Mouse (Mus musculus) heart, embryonic 15.5 days (tissue): ENCODE data around the gene Pla2g4e. TPM values are rescaled to one million over a fixed set of nuclear protein-coding genes. Genes with fewer than 3 reads are reported as not detected.
"Not testable (repeated sequence)": the region's sequence is repeated elsewhere in the genome, so short reads cannot be mapped to it uniquely, and the experiment has no call there.

Source experiments
- ATAC-seq: fragments of 200-750 bp; cut with Nextera tagmentation; replicated peaks from 2 replicates; pipeline ENCODE4 v1.8.0; 2017; ENCODE audit warnings: low read depth, moderate TSS enrichment; ENCODE audit not compliant: insufficient number of reproducible peaks, insufficient read depth, low FRiP score
- H3K27ac ChIP-seq: fragments of 300-500 bp; sonication (generic); 2 replicates; pipeline ENCODE4 v1.5.1; 2015; ENCODE audit warnings: mild to moderate bottlenecking, inconsistent platforms
- H3K27me3 ChIP-seq: fragments of 300-500 bp; sonication (generic); 2 replicates; pipeline ENCODE4 v1.6.1; 2015; ENCODE audit warnings: inconsistent platforms
- H3K36me3 ChIP-seq: fragments of 300-500 bp; sonication (generic); 2 replicates; pipeline ENCODE4 v1.6.1; 2015; ENCODE audit warnings: mild to moderate bottlenecking, inconsistent platforms
- H3K4me1 ChIP-seq: fragments of 300-500 bp; sonication (generic); replicated peaks from 2 replicates; pipeline ENCODE4 v1.6.1; 2015; ENCODE audit warnings: inconsistent platforms
- H3K4me2 ChIP-seq: fragments of 300-500 bp; sonication (generic); 2 replicates; pipeline ENCODE4 v1.6.1; 2015; ENCODE audit warnings: inconsistent platforms, mild to moderate bottlenecking, moderate library complexity
- H3K4me3 ChIP-seq: fragments of 300-500 bp; sonication (generic); 2 replicates; pipeline ENCODE4 v1.5.1; 2015; ENCODE audit warnings: mild to moderate bottlenecking, inconsistent platforms
- H3K9ac ChIP-seq: fragments of 300-500 bp; sonication (generic); 2 replicates; pipeline ENCODE4 v1.6.1; 2015; ENCODE audit warnings: mild to moderate bottlenecking, inconsistent platforms
- H3K9me3 ChIP-seq: fragments of 300-500 bp; sonication (generic); replicated peaks from 2 replicates; pipeline ENCODE4 v1.6.1; 2016; ENCODE audit warnings: inconsistent platforms
- WGBS: fragments of 180-500 bp; shearing (Covaris S2); methylation state at CpG from one replicate; pipeline ENCODE4 v1.1.7; 2015; ENCODE audit warnings: mixed read lengths; 5-methylcytosine and 5-hydroxymethylcytosine counted together
- polyA plus RNA-seq: library from polyadenylated mRNA; unstranded; fragments of >200 nt; fragmentation: Nextera tagmentation; extraction: Ambion mirVana; gene quantifications from 2 replicates; pipeline ENCODE4 v1.2.1, GENCODE M21; 2015

Gene Pla2g4e
- polyA plus RNA-seq, 1 experiment from 2014 or later, result 1.6 TPM

DNA sequence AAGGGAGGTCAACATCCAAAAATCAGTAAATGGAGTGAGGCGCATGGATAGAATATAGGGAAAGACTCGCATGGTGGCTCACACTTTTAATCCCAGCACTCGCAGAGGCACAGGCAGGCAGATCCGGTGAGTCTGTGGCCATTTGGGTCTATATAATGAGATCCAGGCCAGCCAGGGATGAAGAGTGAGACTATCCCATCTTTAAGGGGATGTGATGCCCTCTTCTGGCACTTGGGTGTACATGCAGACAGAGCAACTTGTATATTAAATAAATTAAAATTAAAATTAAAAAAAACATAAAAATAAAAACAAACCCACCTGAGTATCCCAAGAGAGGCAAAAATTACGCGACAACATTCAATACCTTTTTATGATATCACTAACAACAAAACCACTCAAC, 20.4 kb upstream of the Pla2g4e start:
- Histone ChIP-seq H3K4me2 (no peak overlapping the region), H3K9me3 (no peaks in the 10 kb centered on the region), H3K9ac (no peak overlapping the region), H3K4me3 (no peak overlapping the region), H3K4me1 (peaks cover 8% of the 10 kb centered on the region), H3K36me3 (no peaks in the 10 kb centered on the region), H3K27ac (no peak overlapping the region), H3K27me3 (peaks cover 12% of the 10 kb centered on the region)
- ATAC-seq, result no peak
- 67% methylated on average over 6 of the region's 6 CpGs for WGBS

DNA sequence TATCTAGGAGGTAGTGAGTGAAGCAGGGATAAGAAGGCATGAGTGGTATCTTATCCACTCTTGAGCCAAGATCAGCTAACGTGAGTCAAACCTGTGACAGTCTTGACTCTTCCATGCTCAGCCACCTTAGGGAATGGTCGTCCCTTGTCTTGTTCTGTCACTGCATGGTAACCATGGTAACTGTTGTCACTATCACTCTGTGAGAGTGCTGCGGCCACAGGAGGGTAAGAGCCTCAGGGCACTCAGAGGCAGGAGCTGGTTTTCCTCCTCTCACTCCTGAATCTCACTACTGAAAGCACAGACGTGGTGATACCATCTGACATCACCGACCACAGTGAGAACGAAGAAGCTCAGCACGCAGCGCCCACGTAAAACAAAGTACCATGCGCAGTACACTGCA, 19.7 kb upstream of the Pla2g4e start:
- no peaks in the 10 kb centered on the region for H3K36me3 ChIP-seq
- H3K9me3 ChIP-seq, result no peaks in the 10 kb centered on the region
- peaks cover 16% of the 10 kb centered on the region for H3K27me3 ChIP-seq
- H3K4me2 ChIP-seq, result no peak overlapping the region
- H3K4me3 ChIP-seq, result no peak overlapping the region
- H3K9ac ChIP-seq, result no peak overlapping the region
- ATAC-seq, result no peak
- peaks cover 8% of the 10 kb centered on the region for H3K4me1 ChIP-seq
- 56% methylated on average over 10 of the region's 10 CpGs for WGBS
- no peak overlapping the region for H3K27ac ChIP-seq

DNA sequence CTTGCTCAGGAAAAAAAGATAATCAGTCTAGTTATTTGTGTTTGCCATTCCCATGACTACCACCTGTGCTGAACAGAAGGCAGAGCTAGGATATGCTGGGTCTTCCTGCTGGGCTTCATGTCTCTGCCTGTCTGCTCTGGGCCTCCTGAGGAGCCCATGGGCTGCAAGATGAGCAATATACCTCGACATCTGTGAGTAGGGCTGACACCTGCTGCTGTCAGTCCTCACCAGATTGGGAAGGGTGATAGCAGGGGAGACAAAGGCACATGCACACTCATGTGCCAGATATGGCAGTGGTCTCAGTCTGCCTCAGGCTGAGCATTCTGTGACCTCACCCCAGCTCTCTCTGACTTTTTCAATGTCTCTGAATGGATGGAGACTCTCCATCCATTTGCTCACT, 17.7 kb upstream of the Pla2g4e start:
- ATAC-seq, result no peak
- Histone ChIP-seq H3K4me2 (no peak overlapping the region), H3K4me1 (no peaks in the 10 kb centered on the region), H3K36me3 (no peaks in the 10 kb centered on the region), H3K4me3 (no peak overlapping the region), H3K9ac (no peak overlapping the region), H3K9me3 (no peaks in the 10 kb centered on the region), H3K27me3 (0 out of 2 replicates have a peak, but pooled peaks cover 4% of the 10 kb centered on the region), H3K27ac (no peak overlapping the region)
- 17% methylated on average over 1 of the region's 1 CpGs for WGBS

DNA sequence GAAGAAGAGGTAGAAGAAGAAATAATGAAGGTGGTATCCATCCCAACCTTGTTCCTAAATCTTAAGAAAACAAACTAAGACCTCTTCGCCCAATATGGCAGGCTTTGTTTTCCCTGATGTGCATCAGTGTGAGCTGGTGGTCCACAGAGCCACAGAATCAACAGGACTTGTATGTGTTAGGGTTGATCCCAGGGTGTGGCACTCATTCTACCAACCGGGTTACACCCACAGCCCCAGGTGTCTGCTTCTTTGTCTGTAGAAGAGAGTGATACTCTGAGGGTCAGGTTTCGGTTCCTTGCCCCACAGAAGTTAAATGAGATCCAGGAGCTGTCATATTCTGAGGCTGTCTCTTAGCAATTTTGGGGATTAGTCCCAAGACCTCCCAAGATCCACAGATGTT, 16.2 kb upstream of the Pla2g4e start:
- H3K4me3 ChIP-seq, result no peak overlapping the region
- H3K9me3 ChIP-seq, result no peaks in the 10 kb centered on the region
- WGBS, result 77% methylated on average over 3 of the region's 3 CpGs
- H3K27ac ChIP-seq, result no peak overlapping the region
- 0 out of 2 replicates have a peak, but pooled peaks cover 4% of the 10 kb centered on the region for H3K27me3 ChIP-seq
- H3K9ac ChIP-seq, result no peak overlapping the region
- H3K4me2 ChIP-seq, result no peak overlapping the region
- ATAC-seq, result no peak
- no peaks in the 10 kb centered on the region for H3K4me1 ChIP-seq
- H3K36me3 ChIP-seq, result no peaks in the 10 kb centered on the region

DNA sequence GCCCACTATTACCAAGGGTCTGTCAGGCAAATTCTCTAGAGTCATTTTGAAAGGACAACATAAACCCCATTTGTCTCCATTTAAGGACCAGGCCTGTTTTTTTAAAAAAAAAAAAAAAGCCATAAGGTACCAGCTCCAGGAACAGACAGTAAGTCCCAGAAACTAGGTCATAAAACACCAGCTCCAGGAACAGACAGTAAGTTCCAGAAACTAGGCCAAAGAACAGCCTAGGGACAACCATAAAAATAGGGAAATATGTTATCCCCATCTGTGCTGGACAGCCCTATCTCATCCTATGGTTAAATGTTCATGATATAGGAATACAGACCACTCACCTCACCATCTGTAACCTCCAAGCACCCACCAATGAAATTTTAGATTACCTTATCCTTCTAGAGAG, 11.1 kb upstream of the Pla2g4e start:
- no peaks in the 10 kb centered on the region for H3K4me1 ChIP-seq
- no peak overlapping the region for H3K4me3 ChIP-seq
- no peak overlapping the region for H3K4me2 ChIP-seq
- H3K9ac ChIP-seq, result no peak overlapping the region
- no peak overlapping the region for H3K27ac ChIP-seq
- no peak for ATAC-seq
- H3K27me3 ChIP-seq, result 0 out of 2 replicates have a peak, but pooled peaks cover 4% of the 10 kb centered on the region
- no peaks in the 10 kb centered on the region for H3K36me3 ChIP-seq
- H3K9me3 ChIP-seq, result no peaks in the 10 kb centered on the region

DNA sequence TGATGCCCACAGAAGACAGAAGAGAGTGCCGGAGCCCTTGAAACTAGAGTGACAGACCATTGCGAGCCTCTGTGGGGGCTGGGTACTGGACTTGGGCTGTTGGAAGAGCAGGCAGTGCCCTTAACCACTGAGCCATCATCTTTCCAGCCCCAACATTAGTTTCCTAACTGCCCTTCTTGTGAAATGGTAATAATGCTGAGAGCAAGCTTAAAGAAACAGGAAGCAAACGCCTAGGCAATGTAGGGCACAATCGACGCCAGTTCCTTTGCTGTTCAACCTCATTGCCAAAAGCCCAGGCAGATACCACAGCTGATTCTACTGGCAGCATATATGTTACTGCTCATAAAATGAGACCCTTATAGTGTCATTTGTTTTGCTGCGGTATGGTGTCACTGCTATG, 7.5 kb upstream of the Pla2g4e start:
- 84% methylated on average over 6 of the region's 6 CpGs for WGBS
- no peak overlapping the region for H3K4me3 ChIP-seq
- H3K36me3 ChIP-seq, result no peaks in the 10 kb centered on the region
- no peak overlapping the region for H3K4me2 ChIP-seq
- H3K27me3 ChIP-seq, result no peaks in the 10 kb centered on the region
- ATAC-seq, result no peak
- no peak overlapping the region for H3K27ac ChIP-seq
- H3K9me3 ChIP-seq, result no peaks in the 10 kb centered on the region
- H3K4me1 ChIP-seq, result no peaks in the 10 kb centered on the region
- no peak overlapping the region for H3K9ac ChIP-seq

DNA sequence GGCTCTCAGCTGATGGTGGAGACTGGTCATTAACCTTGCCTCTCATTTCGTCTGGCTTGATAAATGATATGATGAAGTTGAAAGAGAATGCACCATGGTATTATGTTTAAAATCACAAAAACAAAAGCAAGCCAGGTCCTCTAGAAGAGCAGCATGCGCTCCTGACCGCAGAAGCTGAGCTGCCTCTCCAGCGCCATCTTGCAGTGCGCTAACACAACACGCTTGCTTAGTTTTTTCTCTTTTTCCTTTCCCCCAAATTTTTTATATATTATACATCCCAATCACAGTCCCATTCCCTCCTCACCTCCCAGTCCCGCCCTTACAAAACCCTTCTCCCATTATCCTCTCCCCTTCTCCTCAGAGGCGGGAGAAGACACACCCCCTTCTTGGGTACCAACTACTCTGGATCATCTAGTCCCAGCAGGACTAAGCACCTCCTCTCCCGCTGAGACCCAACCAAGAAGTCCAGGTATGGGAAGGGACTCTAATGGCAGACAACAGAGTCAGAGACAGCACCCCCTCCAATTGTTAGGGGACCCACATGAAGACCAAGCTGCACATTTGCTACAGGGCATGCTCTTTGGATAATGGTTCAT, 384 bp upstream of the Pla2g4e start:
- H3K4me3 ChIP-seq, result peak overlapping the region; percentile 56
- no peak for ATAC-seq
- H3K9ac ChIP-seq, result no peak overlapping the region
- H3K27ac ChIP-seq, result peak overlapping the region; percentile 78
- H3K36me3 ChIP-seq, result no peaks in the 10 kb centered on the region
- WGBS, result 21% methylated on average over 9 of the region's 9 CpGs
- peak overlapping the region; percentile 68 for H3K4me2 ChIP-seq
- no peaks in the 10 kb centered on the region for H3K9me3 ChIP-seq
- H3K27me3 ChIP-seq, result 0 out of 2 replicates have a peak, but pooled peaks cover 6% of the 10 kb centered on the region
- peaks cover 25% of the 10 kb centered on the region for H3K4me1 ChIP-seq

DNA sequence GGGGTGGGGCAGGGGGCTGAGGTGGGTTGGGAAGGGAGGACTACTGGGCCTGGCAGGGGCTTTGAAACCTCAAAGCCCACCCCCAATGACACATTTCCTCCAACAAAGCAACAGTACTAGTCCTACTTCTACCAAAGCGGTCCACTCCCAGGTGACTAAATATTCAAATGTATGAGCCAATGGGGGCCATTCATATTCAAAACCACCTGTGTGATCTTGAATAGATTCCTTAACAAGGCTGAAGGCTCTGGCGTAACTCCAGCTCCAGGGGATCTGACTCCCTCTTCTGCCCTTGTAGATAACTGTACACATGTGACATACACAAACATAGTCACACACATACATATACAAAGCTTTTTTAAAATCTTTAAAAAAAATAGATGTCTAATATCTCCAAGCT, 1.1 kb downstream of the Pla2g4e start:
- peak overlapping the region; percentile 68 for H3K4me2 ChIP-seq
- H3K36me3 ChIP-seq, result no peaks in the 10 kb centered on the region
- 91% methylated on average over 2 of the region's 2 CpGs for WGBS
- no peaks in the 10 kb centered on the region for H3K9me3 ChIP-seq
- H3K27ac ChIP-seq, result no peak overlapping the region
- H3K4me3 ChIP-seq, result peak overlapping the region; percentile 56
- ATAC-seq, result no peak
- peak overlapping the region; percentile 50; the same call in 1 of the 2 replicates for H3K9ac ChIP-seq
- 0 out of 2 replicates have a peak, but pooled peaks cover 6% of the 10 kb centered on the region for H3K27me3 ChIP-seq
- peaks cover 25% of the 10 kb centered on the region for H3K4me1 ChIP-seq

DNA sequence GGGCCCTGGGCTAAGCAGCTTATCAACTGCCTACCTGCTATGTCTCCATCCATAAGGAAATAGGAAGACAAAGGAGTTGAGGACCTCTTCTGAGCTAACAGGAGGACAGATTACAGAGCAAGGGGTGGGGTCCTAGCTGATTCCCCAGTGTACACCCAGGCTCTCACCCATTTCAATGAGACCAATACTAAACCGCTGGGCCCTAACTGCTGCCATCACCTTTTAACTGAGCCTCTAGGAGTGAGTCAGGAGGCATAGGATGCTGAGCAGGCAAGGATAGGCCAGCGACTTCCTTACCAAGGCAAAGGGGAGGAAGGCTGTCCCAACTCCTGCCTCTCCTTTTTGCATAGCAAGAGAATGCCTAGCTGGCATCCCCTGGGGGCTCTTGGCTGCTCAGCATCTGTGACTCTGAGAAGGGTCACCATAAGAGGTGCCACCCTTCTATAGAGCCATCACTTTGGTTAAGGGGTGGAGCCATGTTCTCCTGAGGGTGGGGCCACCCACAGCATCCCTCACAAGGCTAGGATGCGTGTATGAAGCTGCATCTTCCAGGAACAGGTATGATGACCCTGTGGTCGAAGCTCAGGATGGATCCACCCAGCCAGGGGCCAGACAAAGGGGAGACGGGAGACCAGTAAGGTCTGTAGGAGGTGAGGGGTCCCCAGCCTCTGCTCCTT, 2.2 kb downstream of the Pla2g4e start:
- Histone ChIP-seq H3K9ac (no peak overlapping the region; the same call in 1 of the 2 replicates), H3K27ac (no peak overlapping the region), H3K4me1 (peaks cover 25% of the 10 kb centered on the region), H3K9me3 (no peaks in the 10 kb centered on the region), H3K36me3 (no peaks in the 10 kb centered on the region), H3K27me3 (0 out of 2 replicates have a peak, but pooled peaks cover 6% of the 10 kb centered on the region), H3K4me3 (peak overlapping the region; percentile 56; the same call in 1 of the 2 replicates), H3K4me2 (peak overlapping the region; percentile 68)
- ATAC-seq, result no peak
- WGBS, result 73% methylated on average over 5 of the region's 5 CpGs

DNA sequence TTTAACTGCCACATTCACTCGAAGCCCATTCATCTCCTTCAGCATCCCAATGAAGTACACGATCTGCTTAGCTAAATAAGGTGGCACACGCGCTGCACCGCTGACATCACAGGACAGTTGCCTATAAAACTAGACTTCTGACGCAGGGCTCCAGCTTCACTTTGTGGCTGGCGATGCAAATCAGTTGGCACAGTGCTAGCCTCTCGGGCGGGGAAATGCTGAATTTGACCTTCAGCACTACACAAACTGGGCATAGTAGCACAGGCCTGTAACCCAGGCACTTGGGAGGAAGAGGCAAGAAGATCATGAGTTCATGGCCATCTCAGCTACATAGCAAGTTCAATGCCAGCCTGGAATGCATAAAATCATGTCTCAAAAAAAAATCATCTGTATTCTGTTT, 6.4 kb downstream of the Pla2g4e start:
- peaks cover 19% of the 10 kb centered on the region for H3K4me1 ChIP-seq
- ATAC-seq, H3K27ac ChIP-seq, H3K4me2 ChIP-seq, H3K9ac ChIP-seq, H3K4me3 ChIP-seq, H3K36me3 ChIP-seq, H3K9me3 ChIP-seq, H3K27me3 ChIP-seq: not testable (repeated sequence)
- 78% methylated on average over 9 of the region's 9 CpGs for WGBS

DNA sequence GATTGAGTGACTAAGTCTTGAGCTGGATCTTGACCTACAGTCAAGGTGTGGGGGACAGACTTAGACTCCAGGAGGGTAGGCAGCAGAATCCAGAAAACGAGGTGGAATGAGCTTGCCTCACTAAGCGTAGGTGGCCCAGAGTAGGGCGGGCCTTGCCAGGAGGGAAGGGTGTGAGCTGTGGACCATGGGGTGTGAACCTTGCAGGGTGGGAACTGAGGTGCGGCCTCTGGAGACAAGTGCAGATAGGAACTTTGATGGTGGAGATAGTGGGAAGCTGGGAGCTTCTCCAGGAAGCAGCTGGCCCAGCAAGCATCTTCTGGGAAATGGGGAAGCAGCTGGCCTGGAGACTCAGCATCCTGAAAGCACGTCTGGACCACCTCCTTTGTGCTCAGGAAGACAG, 7.4 kb downstream of the Pla2g4e start:
- Histone ChIP-seq H3K4me1 (peaks cover 11% of the 10 kb centered on the region), H3K27me3 (no peaks in the 10 kb centered on the region), H3K4me3 (no peak overlapping the region), H3K27ac (no peak overlapping the region), H3K9ac (no peak overlapping the region), H3K9me3 (no peaks in the 10 kb centered on the region), H3K36me3 (no peaks in the 10 kb centered on the region), H3K4me2 (no peak overlapping the region)
- WGBS, result 70% methylated on average over 5 of the region's 5 CpGs
- ATAC-seq, result no peak
